Mouse (Mus musculus): ENCODE measurements at regions not wholly inside any gene's neighbourhood (a gene's known extent, or its start where the extent isn't known, plus 50 kb on each side); places are given as distances from the start of the nearest gene placed in this dataset.
A peak's percentile ranks its signal among the peaks of the same experiment; 100 is the strongest.

DNA sequence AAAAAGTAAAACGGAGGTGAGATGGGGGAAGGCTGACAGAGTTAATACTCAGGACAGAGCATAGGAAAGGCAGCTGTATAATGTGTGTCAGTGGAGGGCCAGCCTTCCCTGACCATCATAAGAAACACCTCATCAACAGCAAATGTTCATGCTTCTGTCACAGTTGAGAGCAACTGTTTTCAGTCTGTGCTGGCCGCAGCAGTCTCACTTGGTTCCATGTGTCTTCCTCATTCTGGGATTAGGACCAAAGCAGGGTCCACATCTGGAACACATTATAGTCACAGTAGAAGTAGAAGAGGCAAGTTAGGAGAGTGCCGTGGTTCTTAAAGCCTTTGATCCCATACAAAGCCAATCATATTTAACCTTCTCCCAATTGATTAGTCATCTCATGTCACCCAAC, 235.6 kb upstream of the Trib2 start:
- 88% methylated on average over 3 of the region's 3 CpGs for WGBS
- no peak overlapping the region for H3K9ac ChIP-seq (replicated peaks)
- H3K4me2 ChIP-seq, result no peak overlapping the region
- H3K36me3 ChIP-seq, result no peaks in the 10 kb centered on the region
- H3K4me3 ChIP-seq (replicated peaks), result no peak overlapping the region
- H3K27me3 ChIP-seq (replicated peaks), result no peaks in the 10 kb centered on the region
- H3K9me3 ChIP-seq (replicated peaks), result no peaks in the 10 kb centered on the region
- no peak overlapping the region for H3K27ac ChIP-seq (replicated peaks)
- ATAC-seq (ENCODE audit: low FRiP score), result no peak
- no peaks in the 10 kb centered on the region for H3K4me1 ChIP-seq

DNA sequence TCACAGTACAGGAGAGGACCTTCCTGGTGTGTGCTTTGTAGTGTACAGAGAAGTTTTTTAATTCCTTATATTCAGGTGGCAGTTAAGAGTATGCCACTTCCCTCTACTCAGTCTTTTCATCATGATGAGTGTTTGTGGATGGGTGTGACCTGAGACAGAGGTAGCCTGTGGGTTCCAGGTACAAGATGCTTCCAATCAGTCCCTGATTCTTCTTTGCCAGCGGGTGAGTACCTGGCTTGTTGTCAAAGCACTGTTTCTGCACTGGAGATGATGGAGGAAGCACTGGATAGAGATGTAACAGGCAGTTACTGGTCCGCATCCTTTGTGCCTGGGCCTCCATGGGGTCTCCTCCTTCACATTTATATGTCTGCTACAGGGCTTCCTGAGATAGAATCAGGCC, 234.7 kb upstream of the Trib2 start:
- Histone ChIP-seq H3K4me1 (no peaks in the 10 kb centered on the region), H3K4me2 (no peak overlapping the region)
- ATAC-seq (ENCODE audit: low FRiP score), result no peak

DNA sequence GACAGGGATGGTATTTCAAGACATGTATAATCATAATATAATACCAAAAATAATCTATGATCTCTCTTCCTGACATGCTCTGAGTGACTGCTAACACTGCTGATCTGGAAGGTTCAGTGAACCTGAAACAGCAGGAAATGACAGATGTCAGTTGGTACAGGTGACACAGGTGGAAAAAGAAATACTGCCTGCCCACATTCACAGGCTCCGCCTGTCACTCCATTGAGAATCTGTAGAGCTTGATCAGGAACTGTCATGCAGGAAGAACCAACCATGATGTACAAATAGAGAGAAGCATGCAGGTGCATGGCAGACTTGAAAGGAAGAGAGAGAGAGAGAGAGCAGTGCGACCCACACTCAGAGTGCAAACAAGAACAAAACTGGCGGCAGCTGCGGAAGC, 232.8 kb upstream of the Trib2 start:
- Histone ChIP-seq H3K27me3 (replicated peaks) (no peaks in the 10 kb centered on the region), H3K4me3 (replicated peaks) (no peak overlapping the region), H3K4me2 (no peak overlapping the region), H3K9ac (replicated peaks) (no peak overlapping the region), H3K9me3 (replicated peaks) (no peaks in the 10 kb centered on the region), H3K36me3 (no peaks in the 10 kb centered on the region), H3K4me1 (no peaks in the 10 kb centered on the region), H3K27ac (replicated peaks) (no peak overlapping the region)
- ATAC-seq (ENCODE audit: low FRiP score), result no peak
- WGBS, result 68% methylated on average over 4 of the region's 4 CpGs

More for the DNA sequence above, 234.7 kb upstream of the Trib2 start:
- no peaks in the 10 kb centered on the region for H3K27me3 ChIP-seq (replicated peaks)
- no peak overlapping the region for H3K4me3 ChIP-seq (replicated peaks)
- H3K36me3 ChIP-seq, result no peaks in the 10 kb centered on the region
- no peak overlapping the region for H3K9ac ChIP-seq (replicated peaks)
- 97% methylated on average over 2 of the region's 2 CpGs for WGBS
- H3K27ac ChIP-seq (replicated peaks), result no peak overlapping the region
- no peaks in the 10 kb centered on the region for H3K9me3 ChIP-seq (replicated peaks)

DNA sequence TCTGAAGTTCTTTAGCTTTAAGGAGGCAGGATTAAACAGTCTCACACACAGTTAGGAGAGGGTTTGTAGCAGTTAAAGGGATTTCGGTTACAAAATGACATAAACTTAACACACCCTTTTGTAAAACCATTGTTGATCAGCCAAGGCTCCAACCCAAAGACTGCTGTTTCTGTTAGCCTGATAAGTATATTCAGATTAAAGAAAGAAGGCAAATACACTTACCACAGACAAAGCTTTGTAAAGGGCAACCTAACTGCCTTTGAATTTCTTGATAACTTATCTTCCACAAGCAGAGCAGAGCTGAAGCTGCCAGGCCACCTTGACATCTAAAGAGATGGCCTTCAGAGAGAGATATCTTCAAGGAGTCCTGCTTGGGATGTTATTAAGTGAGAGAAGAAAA, 229.9 kb upstream of the Trib2 start:
- no peak overlapping the region for H3K4me3 ChIP-seq (replicated peaks)
- H3K4me1 ChIP-seq, result no peaks in the 10 kb centered on the region
- no peaks in the 10 kb centered on the region for H3K36me3 ChIP-seq
- no peak overlapping the region for H3K4me2 ChIP-seq
- H3K9ac ChIP-seq (replicated peaks), result no peak overlapping the region
- ATAC-seq (ENCODE audit: low FRiP score), result no peak
- H3K9me3 ChIP-seq (replicated peaks), result no peaks in the 10 kb centered on the region
- WGBS, result 91% methylated on average over 1 of the region's 1 CpGs
- no peaks in the 10 kb centered on the region for H3K27me3 ChIP-seq (replicated peaks)
- no peak overlapping the region for H3K27ac ChIP-seq (replicated peaks)

DNA sequence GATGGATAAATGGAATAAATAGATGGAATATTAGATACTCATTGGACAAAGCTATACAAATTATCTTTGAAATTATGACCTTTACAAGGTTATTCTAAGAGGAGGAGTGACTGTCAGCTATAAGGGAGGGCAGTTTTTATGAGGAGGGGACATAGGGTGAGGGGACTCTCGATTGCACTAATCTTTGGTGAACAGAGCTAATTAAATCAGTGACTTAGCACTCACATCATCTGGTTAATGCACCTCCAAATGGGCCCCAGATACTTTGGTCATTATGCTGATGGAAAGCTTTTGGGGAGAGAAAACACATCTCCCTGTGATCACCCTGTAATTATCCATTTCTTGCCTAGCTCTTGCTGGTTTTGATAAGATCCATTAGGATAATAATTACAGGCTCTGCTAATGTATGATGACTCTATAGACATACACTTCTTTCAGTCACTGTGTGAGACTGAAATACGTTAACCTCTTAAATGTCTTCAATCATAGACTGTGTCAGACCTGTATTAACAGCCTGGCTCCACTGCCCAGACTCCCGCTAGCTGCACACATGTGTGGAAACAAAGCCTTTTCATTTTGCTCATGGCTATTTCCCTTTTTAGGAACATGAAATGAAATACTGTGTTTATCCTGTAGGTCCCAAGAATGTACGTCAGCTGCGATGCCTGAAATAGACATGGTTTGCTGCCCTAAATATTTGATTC, 229.2 kb upstream of the Trib2 start:
- no peaks in the 10 kb centered on the region for H3K36me3 ChIP-seq
- no peaks in the 10 kb centered on the region for H3K4me1 ChIP-seq
- H3K9ac ChIP-seq (replicated peaks), result no peak overlapping the region
- no peak overlapping the region for H3K27ac ChIP-seq (replicated peaks)
- no peak overlapping the region for H3K4me3 ChIP-seq (replicated peaks)
- WGBS, result 58% methylated on average over 5 of the region's 5 CpGs
- no peak overlapping the region for H3K4me2 ChIP-seq
- peak; percentile 38; the same call in 1 of the 2 replicates for ATAC-seq (ENCODE audit: low FRiP score)
- H3K27me3 ChIP-seq (replicated peaks), result no peaks in the 10 kb centered on the region
- H3K9me3 ChIP-seq (replicated peaks), result no peaks in the 10 kb centered on the region

DNA sequence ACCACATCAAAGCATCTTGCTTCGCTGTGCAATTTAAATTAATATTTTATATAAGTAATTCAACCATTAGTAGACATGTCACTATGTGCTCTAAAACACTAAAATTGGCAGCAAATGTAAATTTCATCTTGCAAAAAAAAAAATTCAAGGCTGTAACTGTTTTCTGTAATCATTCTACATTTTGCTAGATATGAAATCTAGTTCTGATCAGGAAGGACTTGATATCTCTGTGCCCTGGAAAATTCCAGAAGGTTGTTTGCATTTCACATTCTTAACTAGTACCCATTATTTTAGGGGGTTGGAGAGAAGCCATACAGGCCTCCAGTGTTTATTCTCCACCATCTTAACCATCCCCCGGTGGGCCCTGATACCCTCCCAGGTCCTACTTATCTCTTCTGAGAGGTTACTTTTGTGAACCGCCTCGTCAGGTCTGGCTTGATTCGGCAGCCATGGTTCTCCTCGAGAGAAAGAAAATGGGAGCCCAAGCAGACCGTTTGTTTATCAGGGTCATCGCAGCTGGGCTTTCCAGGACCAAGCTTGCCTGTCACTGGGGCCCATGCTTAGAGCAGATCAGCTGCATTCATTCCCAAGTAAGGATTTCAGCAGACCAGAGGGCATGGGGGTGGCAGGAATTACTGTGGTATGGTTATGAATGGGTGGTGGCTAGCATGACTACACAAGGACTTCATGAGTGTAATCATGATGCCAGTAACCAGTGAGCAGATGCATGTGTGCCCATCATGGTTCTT, 226.9 kb upstream of the Trib2 start:
- no peak overlapping the region for H3K27ac ChIP-seq (replicated peaks)
- no peaks in the 10 kb centered on the region for H3K27me3 ChIP-seq (replicated peaks)
- H3K4me1 ChIP-seq, result no peaks in the 10 kb centered on the region
- no peak overlapping the region for H3K4me3 ChIP-seq (replicated peaks)
- H3K9ac ChIP-seq (replicated peaks), result no peak overlapping the region
- no peaks in the 10 kb centered on the region for H3K9me3 ChIP-seq (replicated peaks)
- H3K36me3 ChIP-seq, result no peaks in the 10 kb centered on the region
- H3K4me2 ChIP-seq, result no peak overlapping the region
- ATAC-seq (ENCODE audit: low FRiP score), result no peak
- WGBS, result 89% methylated on average over 8 of the region's 8 CpGs

DNA sequence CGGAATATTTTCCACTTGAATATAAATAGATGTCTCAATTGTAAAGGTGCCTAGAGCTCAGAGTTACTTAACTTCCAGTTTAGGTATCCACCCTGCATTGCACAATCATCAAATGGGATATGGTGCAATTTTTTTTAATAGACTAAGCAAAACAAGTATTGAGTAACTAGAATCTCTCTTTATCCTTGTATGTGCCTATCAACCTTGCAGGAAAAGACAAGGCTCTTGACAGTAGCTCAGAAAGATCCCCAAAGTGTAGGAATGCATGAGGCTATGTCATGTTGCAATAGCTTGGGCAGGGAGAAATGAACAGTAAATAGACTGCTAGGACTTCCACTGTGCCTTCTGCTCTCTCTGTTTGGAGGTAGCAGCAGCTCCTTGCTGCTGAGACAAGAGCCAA, 225.6 kb upstream of the Trib2 start:
- no peak overlapping the region for H3K4me3 ChIP-seq (replicated peaks)
- no peak for ATAC-seq (ENCODE audit: low FRiP score)
- no peaks in the 10 kb centered on the region for H3K36me3 ChIP-seq
- WGBS, result 90% methylated on average over 1 of the region's 1 CpGs
- no peaks in the 10 kb centered on the region for H3K9me3 ChIP-seq (replicated peaks)
- H3K27ac ChIP-seq (replicated peaks), result no peak overlapping the region
- H3K4me2 ChIP-seq, result no peak overlapping the region
- H3K4me1 ChIP-seq, result no peaks in the 10 kb centered on the region
- H3K27me3 ChIP-seq (replicated peaks), result no peaks in the 10 kb centered on the region
- no peak overlapping the region for H3K9ac ChIP-seq (replicated peaks)

DNA sequence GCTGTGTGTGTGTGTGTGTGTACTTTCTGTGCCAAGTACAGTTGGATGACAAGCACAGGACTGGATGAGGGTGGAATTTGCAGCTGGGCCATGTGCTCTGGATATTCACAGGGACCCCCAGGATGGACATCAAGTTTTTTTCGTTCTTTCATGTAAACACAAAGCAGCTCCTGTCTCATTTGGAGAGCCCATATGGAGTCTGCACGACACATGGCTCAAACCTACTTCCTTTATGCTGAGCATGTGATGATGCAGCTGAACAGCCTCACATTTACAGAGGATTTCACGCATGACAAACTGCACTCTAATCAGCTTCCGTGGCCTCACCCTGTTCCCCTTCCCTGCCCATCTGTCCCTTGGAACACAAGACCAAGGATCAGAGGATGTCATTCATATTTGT, 224.4 kb upstream of the Trib2 start:
- ATAC-seq (ENCODE audit: low FRiP score), result no peak
- no peaks in the 10 kb centered on the region for H3K27me3 ChIP-seq (replicated peaks)
- 44% methylated on average over 4 of the region's 4 CpGs for WGBS

DNA sequence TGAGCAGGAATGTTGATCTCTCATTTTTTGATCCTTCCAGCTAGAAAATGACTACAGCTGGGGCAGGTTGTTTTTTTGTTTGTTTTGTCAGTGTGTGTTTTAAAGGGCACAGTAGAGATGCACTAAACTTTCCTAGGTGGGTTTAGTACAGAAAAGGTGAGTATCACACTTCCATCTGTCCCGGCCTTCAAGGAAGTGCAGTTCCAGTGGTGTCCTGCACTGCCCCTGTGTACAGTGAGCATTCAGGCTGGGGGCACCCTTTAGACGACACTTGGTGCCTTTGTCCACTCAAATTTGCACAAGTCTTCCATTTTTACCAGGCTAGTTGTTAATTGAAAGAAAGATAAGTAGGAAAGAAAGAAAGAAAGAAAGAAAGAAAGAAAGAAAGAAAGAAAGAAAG, 218.8 kb upstream of the Trib2 start:
- H3K36me3 ChIP-seq, result no peaks in the 10 kb centered on the region
- H3K4me3 ChIP-seq (replicated peaks), result no peak overlapping the region
- H3K27me3 ChIP-seq (replicated peaks), result no peaks in the 10 kb centered on the region
- ATAC-seq (ENCODE audit: low FRiP score), result no peak
- H3K4me2 ChIP-seq, result no peak overlapping the region
- no peaks in the 10 kb centered on the region for H3K4me1 ChIP-seq
- no peak overlapping the region for H3K9ac ChIP-seq (replicated peaks)
- whole genome bisulfite sequencing, result 65% methylated on average over 2 of the region's 2 CpGs
- no peak overlapping the region for H3K27ac ChIP-seq (replicated peaks)
- H3K9me3 ChIP-seq (replicated peaks), result no peaks in the 10 kb centered on the region

More for the DNA sequence above, 224.4 kb upstream of the Trib2 start:
- H3K4me1 ChIP-seq, result no peaks in the 10 kb centered on the region
- H3K9ac ChIP-seq (replicated peaks), result no peak overlapping the region
- H3K9me3 ChIP-seq (replicated peaks), result no peaks in the 10 kb centered on the region
- no peaks in the 10 kb centered on the region for H3K36me3 ChIP-seq
- H3K4me2 ChIP-seq, result no peak overlapping the region
- H3K27ac ChIP-seq (replicated peaks), result no peak overlapping the region
- H3K4me3 ChIP-seq (replicated peaks), result no peak overlapping the region

DNA sequence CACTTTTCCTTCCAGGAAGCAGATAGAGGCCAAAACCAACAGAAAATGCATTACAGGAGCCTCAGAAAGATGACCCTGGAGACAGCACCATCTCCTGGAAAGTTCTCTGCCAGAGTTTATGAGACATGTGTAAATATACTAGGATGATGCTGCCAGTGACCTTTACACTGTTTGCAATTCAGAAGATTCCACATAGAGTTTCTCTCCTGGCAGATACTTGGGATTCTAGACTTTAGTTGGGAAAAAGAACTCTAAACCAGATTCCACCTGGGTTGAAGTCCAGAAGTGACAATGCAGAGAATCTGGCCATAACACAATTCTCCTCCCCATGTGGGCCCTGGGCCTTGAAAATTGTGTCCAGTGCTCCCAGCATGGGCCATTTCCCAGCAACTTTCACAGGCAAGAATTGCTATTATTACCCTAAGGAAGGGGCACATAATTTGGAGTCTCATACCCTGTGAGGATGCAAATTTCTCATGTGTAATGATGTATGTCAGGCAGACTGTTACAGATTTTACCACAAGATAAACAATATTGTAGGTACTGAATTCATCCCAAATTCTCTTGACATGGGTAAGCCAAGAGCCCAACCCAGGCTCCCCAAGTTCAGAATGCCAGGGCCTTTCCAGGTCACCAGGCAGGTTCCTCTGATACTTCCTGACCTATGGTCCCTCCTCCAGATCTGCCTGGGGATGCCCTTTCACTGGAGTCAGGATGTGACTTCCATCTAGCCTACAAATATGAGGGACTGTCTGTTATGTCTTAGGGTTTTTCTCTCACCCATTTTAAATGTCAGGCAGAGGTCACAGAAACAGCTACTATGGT, 218.2 kb upstream of the Trib2 start:
- no peak overlapping the region for H3K27ac ChIP-seq (replicated peaks)
- H3K9ac ChIP-seq (replicated peaks), result no peak overlapping the region
- H3K4me2 ChIP-seq, result no peak overlapping the region
- H3K9me3 ChIP-seq (replicated peaks), result no peaks in the 10 kb centered on the region
- H3K27me3 ChIP-seq (replicated peaks), result no peaks in the 10 kb centered on the region
- H3K4me1 ChIP-seq, result no peaks in the 10 kb centered on the region
- no peak for ATAC-seq (ENCODE audit: low FRiP score)
- no peaks in the 10 kb centered on the region for H3K36me3 ChIP-seq
- H3K4me3 ChIP-seq (replicated peaks), result no peak overlapping the region

DNA sequence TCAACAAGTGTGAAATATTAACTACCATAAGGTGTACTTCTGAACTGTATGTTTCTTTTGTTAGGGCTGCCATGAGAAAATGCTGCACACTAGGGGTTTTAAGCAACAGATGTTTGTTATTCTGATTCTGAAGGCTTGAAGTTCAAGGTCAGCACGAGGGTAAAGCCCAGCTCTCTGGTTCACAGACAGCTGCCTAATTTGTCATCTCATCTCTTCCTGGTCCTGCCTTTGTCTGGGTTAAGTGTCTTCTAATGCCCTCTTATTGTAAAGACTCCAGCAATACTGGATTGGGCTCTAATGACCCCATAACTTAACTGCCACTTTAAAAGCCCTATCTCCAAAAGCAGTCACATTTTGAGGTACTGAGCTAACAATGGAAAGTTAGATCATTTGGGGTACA, 209.9 kb upstream of the Trib2 start:
- ATAC-seq (ENCODE audit: low FRiP score), result no peak
- Histone ChIP-seq H3K27me3 (replicated peaks) (no peaks in the 10 kb centered on the region), H3K4me2 (no peak overlapping the region), H3K9ac (replicated peaks) (no peak overlapping the region), H3K4me3 (replicated peaks) (no peak overlapping the region), H3K36me3 (no peaks in the 10 kb centered on the region), H3K9me3 (replicated peaks) (no peaks in the 10 kb centered on the region), H3K27ac (replicated peaks) (no peak overlapping the region), H3K4me1 (no peaks in the 10 kb centered on the region)
- 6% methylated on average over 1 of the region's 1 CpGs for WGBS

DNA sequence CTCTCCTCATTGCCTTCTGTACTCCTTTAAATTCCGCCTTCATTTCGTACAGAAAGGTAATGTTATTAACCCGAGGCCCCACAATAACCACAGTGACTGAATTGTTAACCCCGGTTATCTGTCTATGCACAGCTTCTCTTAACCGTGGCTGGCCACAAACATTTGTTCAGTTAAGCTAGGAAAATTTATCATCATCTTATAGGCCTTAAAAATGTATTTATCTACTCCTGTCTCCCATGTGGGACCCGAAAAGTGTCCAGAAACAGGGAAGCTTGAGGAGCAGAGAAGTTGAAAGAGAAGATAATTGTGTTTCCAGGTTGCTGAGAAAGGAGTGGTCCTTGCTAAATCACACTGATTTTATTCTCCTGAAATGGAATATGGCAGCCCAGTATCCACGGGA, 206.6 kb upstream of the Trib2 start:
- no peak overlapping the region for H3K9ac ChIP-seq (replicated peaks)
- no peaks in the 10 kb centered on the region for H3K27me3 ChIP-seq (replicated peaks)
- no peak overlapping the region for H3K4me2 ChIP-seq
- no peak overlapping the region for H3K27ac ChIP-seq (replicated peaks)
- no peak overlapping the region for H3K4me3 ChIP-seq (replicated peaks)
- no peaks in the 10 kb centered on the region for H3K9me3 ChIP-seq (replicated peaks)
- no peaks in the 10 kb centered on the region for H3K36me3 ChIP-seq
- no peak for ATAC-seq (ENCODE audit: low FRiP score)
- WGBS, result 86% methylated on average over 7 of the region's 7 CpGs
- H3K4me1 ChIP-seq, result no peaks in the 10 kb centered on the region
